Mouse (Mus musculus): ENCODE measurements at regions not wholly inside any gene's neighbourhood (a gene's known extent, or its start where the extent isn't known, plus 50 kb on each side); places are given as distances from the start of the nearest gene placed in this dataset.

DNA sequence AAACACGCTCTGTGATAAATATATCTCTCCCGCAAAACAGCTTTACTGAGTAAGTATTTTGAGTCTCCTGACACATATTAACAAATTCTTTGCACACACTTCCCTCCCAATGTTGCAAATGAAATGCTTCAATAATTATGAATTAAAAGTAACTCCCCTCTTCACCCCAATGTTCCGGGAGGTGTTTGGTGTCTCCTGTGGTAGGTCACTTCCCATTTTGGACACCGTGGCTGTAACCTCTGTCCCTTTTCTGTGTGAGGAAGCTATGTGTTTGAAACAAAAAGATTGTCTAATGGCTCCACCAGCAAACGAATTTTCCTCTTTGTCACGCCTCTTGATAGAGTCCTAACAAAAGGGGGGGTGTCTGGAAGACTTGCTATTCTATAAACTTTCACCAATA, 122.5 kb upstream of the Adgrl2 start:
- DNase-seq (ENCODE audit: low spot score in 2 of 2): no peak

DNA sequence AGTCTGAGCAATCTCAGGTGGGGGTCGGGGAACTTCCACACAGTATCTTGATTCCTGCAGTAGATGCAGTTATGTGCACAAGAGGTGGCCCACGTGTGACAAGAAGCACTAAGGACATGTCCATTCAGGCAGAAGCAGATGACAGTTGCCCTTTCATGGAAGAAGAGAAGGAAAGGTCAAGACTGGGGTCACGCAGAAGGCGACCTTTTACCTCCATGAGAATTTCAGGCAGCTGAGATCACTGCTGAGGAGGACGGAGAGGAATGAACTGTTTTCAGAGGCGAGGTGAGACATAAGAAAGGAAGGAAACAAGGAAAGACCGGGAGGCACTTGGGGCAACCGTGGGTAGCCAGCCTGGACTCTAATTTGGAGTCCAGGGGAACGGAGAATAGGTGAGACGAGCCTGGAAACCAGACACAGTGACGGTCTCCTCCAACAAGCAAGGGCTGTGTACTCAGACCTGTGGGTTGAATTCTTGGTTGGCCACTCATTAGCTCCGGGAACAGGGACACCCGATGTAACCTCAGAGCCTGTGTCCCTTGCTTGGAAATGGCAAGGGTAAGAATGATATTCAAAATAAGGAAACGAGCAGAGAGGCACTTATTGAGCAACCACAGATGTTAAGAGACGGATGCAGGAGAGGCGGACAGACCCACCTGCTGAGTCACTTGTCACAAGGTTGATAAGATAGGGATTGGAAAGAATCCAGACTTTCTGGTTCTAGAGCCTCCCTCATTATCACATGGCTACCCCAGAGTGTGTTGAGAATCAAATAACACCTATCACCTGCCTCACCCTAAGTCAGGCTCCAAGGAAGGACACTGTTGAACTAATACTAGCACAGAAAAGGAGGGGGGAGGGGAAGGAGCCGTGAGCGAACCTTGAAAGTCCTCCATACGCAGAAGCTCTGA, 121.4 kb upstream of the Adgrl2 start:
- no peak for DNase-seq (ENCODE audit: low spot score in 2 of 2)

DNA sequence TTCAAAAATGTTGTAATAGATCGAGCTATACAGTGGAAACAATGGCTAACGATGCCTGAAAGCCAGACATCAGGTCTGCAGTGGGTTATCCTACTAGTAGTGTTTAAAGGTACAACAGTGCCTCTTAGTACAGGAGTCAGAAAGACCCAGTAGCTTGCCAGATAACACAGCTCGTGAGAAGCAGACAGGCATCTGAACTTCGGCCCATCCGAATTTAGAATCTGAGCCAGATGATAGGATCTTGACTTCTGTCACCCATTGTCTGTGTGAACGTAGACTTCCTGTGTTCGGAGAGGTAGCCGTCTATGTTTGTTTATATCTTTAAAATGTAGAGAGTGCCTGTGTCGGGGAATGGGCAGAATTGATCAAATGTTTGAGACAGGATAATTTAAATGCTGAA, 120.5 kb upstream of the Adgrl2 start:
- no peak for DNase-seq (ENCODE audit: low spot score in 2 of 2)

DNA sequence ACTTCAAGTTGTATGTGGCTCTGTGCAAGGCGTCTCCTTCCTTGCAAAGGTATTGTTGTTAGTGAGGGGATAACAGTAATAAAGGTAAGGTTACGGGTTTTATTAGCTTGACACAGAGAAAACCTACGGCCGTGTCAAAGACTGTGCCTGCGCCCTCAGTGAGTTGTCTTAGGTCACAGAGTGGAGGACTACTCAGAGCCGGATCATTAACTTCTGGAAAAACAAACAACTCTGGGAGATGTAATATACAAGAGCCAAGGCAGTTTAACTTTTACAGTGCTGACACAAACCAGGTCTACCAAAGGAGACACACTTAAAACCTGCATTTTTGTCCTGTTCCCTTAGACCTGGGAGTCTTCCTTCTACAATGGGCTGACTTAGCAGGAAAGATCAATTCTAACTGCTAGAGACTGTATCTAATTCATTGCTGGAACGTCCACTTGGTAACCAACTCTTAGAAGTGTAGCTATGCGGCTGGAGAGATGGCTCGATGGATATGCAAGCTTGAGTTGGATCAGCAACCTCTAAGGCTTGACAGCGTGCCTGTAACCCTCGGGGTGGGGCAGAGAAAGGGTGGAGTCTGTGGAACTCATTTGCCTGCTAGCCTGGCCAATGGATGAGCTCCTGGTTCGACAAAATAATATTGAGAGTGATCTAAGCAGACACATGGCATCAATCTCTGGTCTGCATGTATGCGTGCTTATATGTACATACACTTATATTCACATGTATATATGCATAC, 115.5 kb upstream of the Adgrl2 start:
- DNase-seq (ENCODE audit: low spot score in 2 of 2): no peak

DNA sequence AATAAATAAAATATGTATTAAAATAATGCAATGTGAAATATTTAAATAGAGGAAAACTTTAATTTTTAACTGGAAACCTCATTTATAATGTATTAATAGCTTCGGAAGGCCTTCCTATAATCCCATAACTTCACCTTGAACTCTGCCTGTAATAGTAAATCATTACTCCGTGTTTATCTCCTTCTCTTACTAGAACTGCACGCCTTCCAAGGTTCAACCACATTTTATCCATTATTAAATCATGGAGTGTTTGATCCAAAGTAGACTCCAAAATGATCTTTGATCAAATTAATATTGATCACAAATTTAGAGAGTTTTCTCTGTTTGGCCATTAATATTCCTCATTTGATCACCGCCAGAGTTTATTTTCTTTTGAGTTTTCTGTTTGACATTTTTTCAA, 114.8 kb upstream of the Adgrl2 start:
- DNase-seq (ENCODE audit: low spot score in 2 of 2): no peak

DNA sequence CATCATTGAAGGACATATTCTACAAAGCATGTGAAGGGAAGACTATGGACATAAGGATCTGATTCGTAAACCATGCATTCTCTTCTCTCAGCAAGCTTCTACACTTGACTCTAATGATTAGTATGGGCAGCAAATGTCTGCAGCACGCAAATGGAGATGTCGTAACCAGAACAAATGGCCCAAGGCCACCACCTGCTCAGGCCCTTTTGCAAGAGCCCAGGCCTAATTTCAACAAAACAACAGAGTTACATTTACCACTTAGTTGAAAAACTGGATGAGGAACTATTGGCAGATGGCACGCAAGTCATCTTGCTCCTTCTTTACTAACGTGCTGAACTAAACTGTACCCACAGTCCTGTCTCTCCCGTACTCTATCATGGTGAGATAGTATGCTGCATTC, 113.7 kb upstream of the Adgrl2 start:
- DNase-seq (ENCODE audit: low spot score in 2 of 2): no peak

DNA sequence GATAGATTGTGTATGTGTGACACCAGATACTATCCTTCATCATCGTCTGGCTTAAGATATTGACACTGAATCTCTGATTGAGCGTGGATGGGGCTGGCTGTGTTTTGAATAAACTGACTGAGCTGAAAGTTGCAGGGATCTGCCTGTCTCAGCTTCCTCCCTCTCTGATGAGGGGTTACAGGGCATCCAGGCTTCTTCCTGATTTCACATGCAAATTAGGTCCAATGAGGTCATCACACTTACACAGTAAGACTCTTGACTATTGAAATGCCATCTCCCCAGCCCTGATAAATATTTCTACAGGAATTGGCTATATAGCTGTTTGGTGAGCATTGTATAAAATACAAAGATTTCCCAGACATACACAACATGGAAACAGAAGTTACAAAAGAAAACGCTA, 113.1 kb upstream of the Adgrl2 start:
- no peak for DNase-seq (ENCODE audit: low spot score in 2 of 2)

DNA sequence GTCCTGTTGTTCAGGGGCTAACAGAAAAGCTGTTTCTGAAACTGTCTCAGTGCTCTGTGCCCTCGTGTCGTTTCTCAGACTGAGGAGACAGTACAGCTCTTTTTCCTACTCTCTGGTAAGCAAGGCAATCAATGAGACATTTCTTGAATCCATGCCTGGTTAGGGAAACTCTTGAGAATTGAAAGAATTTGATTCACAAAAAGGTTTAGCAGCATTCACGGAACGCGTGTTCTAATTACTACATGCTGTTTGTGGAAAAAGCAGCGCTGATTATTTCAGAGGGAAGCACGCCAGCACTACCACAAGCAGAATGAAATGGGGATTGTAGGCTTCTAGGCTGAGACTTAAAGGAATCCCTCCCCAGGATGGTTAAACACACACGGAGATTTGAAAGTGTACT, 112.5 kb upstream of the Adgrl2 start:
- no peak for DNase-seq (ENCODE audit: low spot score in 2 of 2)

DNA sequence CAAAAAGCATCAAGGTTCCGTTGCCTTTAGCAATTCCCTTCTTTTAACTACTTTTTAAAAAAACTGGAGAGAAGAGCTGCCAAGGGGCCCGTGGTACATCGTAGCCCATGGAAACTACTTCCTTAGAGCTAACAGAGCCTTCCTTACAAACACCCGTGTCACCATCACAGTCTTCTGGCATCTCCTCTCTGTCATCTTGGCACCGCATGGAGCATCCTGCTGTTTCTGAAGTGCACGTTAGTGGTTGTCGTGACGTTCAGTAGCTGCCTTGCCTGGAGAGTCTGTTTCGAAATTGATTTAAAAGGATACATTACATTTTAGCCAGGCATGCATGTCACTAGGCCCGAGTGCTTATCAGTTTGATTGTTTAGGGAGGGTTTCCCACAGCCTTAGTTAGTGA, 111.4 kb upstream of the Adgrl2 start:
- no peak for DNase-seq (ENCODE audit: low spot score in 2 of 2)

DNA sequence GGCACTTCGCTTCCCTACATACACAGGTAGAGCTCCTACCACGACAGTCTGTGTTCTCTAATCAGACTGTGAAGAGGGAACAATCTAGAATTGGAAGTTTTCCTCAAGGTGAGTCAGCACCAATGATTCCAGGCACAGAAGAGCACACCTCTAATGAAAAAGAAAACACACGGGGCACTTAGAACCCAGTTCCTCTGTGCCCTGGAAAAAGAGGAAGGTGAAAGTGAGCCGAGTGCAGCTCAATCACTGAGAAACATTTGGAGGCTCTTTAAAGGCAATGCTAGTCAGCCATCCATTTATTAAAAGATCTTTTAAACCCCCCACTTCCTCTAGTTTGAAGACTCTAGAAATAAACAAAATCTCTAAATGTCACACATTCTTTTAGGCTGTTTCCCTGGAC, 108.4 kb upstream of the Adgrl2 start:
- DNase-seq (ENCODE audit: low spot score in 2 of 2): no peak

DNA sequence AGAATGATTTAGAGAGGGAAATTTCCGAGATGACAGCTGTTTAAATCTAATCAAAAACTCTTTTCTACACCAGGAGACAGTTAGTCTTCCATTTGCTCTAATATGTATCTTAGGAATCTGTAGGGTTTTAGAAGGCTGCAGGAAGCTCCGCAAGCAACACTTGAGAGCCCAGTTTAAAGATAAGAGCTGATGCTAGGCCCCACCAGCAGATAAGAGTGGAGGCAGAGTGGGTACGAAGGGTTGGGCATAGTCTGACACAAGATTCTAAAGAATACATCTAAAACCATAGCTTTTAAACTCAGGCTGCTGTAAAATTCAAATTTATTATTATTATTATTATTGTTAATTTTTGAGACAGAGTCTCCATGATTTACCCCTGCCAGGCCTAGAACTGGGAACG, 106.7 kb upstream of the Adgrl2 start:
- no peak for DNase-seq (ENCODE audit: low spot score in 2 of 2)

DNA sequence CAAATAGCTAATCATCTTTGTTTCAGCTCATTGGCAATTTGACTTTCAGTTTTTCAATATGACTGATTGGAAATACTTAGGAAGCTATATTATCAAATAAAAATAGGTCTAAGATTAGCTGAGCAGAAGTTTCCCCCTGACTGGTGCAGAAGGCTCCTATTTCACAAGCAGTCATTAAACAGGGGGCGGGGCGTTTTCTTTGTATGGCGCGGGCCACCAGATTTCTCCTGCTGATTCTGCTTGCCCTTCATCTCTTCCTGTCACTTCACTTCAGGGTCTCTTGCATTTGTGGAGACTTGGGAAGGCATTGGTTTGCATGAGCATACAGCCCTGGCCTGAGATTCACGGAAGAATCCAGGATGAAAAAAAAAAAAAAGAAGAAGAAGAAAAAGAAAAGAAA, 102.3 kb upstream of the Adgrl2 start:
- DNase-seq (ENCODE audit: low spot score in 2 of 2): no peak

DNA sequence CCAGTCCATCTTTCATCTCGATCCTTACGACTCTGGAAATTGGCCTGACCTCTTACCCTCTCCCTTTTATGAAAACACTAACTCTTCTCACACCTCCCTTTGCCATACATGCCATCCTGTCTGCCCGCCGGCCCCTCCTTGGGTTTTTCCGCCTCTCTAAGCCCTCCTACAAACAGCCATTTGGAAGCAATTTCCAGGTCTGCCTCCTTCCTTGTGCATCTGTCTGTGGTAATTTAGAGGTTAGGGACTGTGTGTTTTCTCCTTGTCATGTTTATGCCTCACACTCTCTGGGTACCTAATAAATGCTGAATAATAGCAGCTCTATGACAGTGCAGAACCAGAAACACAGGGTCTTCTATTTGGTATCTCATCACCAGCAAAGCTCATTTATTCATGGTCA, 99.7 kb upstream of the Adgrl2 start:
- DNase-seq (ENCODE audit: low spot score in 2 of 2): no peak

DNA sequence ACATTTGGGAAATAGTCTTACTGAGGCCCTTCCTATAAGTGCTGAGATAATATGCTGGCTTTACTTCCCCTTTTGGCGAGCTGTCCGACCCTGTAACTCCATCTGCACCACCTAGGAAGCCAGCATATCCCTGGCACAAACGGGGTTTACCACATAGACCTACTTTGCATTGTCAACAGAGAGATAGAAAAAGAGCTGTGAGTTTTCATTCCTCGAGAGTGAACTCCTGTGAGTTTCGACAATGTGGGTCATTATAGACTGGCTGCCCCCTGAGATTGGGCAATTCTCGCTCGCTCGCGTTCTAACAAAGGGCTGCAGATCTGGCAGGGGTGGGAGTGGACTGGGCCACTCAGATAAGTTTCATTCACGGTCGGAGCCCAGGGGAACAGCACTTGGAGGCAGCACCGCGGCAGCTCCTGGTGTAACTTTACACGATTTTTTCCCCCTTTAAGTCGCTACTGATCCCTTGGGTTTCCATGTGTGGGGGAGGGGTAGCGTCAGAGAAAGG, 98.3 kb upstream of the Adgrl2 start:
- peak in 1 of 2 experiments; percentile 21 for DNase-seq (ENCODE audit: low spot score in 2 of 2)

DNA sequence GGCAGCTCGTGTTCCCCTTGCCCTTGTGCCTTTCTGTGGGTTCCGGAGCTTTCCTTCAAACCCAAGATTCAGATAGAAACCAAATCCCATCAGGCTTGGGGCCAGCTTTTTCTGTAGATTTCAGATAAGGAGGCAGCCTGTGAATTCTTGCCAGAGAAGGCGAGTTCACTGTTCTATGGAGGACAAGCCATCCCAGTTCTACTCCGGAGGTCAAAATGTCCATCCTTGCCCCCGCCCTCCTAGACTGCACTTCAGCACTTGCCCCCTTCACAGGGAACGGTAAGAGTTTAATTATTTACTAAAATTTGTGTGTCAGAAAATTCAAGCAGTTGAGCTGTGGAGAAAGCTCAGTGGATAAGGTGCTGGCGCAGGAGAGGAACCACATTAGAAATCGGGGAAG, 97.1 kb upstream of the Adgrl2 start:
- no peak for DNase-seq (ENCODE audit: low spot score in 2 of 2)

DNA sequence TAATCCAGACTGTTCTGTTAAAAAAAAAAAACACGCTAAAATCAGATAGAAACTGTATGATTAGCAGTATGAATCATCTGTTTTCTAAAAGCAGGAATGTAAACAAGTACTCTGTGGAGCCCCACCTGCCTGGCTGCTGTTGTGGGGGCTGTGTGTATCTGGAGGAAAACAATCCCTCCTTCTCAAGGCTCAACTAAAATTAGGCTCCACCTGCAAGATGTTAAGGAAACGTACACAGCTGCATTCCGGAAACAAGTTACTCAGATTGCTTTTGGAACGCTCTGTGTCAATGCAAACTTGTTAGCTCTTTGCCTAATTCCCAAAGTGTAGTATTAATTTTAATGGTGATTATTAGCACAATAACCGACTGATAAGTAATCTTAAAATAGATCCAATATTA, 96.3 kb upstream of the Adgrl2 start:
- DNase-seq (ENCODE audit: low spot score in 2 of 2): no peak

DNA sequence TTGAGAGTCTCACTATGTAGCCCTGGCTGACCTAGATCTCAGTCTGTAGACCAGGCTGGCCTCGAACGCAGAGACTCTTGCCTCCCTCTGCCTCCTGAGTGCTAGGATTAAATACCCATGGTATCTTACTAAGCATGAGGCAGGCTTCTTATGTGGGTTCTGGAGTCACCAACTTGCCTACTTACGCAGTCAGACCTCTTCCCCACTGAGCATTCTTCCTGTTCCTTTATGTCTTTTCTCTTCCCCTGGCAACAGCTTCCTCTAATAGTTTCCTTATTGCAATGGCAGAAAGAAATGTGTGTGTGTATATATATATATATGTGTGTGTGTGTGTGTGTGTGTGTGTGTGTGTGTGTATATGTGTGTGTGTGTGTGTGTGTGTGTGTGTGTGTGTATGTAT, 95.7 kb upstream of the Adgrl2 start:
- no peak for DNase-seq (ENCODE audit: low spot score in 2 of 2)

DNA sequence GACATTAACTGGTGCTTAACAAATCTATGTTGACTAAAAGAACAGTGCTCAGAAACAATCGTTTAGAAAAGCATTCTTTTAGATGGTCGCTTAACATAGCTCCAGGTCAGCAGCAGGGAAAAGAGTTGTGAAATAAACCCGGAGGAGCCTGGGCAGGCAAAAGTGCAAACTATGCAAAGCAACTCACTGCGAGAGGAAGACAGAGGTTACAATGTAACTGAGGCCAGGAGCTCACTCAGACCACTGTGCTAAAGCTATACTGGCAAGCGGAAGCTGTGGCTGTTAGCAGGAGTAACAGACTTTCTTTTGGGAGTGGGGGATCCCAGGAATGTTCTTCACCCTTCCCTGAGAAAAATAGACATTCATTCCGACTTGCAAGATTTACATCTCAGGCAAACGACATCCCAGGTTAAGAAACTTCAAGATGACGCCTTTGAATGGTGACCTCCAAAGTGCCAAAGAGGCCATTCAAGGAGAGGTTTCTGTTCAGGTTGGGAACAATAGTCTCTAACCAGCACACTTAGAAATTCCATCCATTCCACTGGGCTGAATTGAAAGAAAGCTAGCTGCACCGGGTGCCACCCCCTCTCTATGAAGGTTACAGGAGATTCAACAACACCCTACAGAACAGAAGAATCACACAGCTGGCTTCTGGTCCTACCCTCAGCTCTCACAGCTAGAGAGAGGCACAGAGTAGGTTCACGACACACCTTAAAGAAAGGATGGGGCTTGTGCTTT, 94.7 kb upstream of the Adgrl2 start:
- no peak for DNase-seq (ENCODE audit: low spot score in 2 of 2)

DNA sequence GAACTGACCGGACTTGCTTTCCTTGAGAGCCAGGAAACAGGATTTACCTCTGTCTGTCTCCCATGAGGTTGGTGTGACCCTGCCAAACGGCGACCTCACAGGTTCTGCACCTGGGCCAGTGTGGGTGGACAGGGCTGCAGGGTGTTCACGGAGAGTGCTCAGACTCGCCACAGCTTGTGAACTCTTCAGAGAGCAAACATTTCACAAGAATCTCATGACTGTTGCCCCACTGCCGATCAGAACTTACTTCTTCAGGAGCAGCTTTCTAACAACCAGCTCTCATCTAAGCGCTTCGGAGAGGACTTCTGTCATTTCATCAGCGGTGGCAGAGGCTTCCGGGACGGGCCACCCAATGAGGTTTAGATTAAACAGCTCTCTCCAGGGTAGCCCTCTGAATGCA, 93.0 kb upstream of the Adgrl2 start:
- no peak for DNase-seq (ENCODE audit: low spot score in 2 of 2)

DNA sequence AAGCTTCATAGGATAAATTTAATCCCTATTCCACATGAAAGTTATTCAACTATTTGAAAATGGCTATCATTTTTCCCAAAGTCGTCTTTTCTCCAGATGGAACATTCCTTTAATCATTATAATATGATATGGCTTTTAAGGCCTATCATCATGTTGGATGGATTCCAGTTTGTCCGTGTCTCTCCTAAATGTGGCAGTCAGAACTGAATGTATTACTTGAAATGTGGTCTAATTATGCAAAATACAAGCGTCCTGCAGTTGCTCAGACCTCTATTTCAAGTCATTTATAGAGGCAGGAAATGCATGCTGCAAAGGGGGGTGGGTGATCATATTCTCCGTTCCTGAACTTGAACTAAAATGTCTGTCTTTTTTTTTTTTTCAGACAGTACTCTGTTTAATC, 88.5 kb upstream of the Adgrl2 start:
- no peak for DNase-seq (ENCODE audit: low spot score in 2 of 2)

DNA sequence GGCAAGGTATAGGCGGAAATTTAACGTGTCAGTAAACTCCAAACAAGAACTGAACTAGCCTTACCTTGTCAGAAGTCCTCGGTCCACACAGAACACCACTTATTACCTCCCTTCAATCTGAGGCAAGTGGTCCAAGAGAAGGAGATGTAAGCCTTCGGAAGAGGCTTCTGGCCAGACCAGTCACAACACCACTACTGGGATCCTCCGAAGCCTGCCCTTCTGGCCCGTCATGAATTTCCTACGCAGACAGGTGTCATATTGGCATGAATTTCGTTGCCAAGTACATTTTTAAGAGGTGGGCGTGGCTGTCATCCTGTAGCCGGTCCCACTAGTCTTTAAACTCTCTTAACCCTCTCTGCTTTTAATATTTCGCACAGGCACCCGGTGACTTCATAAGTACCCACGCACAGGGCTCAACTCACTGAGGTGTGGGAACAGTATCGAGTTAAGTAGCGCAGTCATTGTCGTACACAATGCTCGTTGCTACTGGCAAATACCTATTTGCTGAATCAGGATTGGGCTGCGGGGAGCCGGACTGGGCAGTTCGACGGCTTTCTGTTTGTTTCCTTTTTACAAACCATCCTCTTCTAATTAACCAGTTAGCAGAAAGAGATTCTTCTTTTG, 86.7 kb upstream of the Adgrl2 start:
- DNase-seq (ENCODE audit: low spot score in 2 of 2): no peak

DNA sequence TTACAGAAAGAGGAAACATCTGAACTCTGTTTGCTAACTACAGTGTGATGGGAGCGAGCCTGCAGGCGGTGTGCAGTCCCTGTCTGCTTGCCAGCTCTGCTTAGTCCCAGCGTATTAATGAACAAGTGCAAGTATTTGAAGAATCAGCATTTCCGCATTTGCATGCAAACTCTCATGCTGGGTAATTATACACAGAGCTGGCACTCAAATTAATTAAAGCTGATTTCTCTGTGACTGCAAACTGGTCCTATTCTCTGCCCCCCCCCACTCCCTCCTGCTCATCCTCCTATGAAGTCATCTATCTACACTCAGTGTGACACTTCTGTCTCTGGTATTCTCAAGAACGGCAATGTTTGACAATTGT, 85.1 kb upstream of the Adgrl2 start:
- DNase-seq (ENCODE audit: low spot score in 2 of 2): no peak
